Mouse (Mus musculus) intestine, embryonic 14.5 days (tissue): ENCODE results near the gene S100a16. TPM values are rescaled to one million over a fixed set of nuclear protein-coding genes. Genes with fewer than 3 reads are reported as not detected.

Source experiments
- ATAC-seq: fragments of 200-750 bp; cut with Nextera tagmentation; replicated peaks from 2 replicates; pipeline ENCODE4 v1.8.0; 2017; ENCODE audit warnings: low read depth, moderate number of reproducible peaks, moderate TSS enrichment, moderate library complexity; ENCODE audit not compliant: low FRiP score, low TSS enrichment
- DNase-seq: peaks from one replicate; pipeline ENCODE4 v3.0.0-alpha.2; 2018; ENCODE audit warnings: low spot score
- H3K27ac ChIP-seq: fragments of 300-500 bp; sonication (generic); 2 replicates; pipeline ENCODE4 v1.5.1; 2014; ENCODE audit warnings: low read depth, mild to moderate bottlenecking, control low read depth
- H3K27me3 ChIP-seq: fragments of 300-500 bp; sonication (generic); replicated peaks from 2 replicates; pipeline ENCODE4 v1.6.1; 2014; ENCODE audit warnings: low read length, control low read depth; ENCODE audit not compliant: control insufficient read depth, insufficient read depth
- H3K36me3 ChIP-seq: fragments of 300-500 bp; sonication (generic); 2 replicates; pipeline ENCODE4 v1.6.1; 2014; ENCODE audit warnings: low read length, control low read depth; ENCODE audit not compliant: control insufficient read depth, insufficient read depth
- H3K4me1 ChIP-seq: fragments of 300-500 bp; sonication (generic); replicated peaks from 2 replicates; pipeline ENCODE4 v1.6.1; 2014; ENCODE audit warnings: low read length, control low read depth, mixed read lengths; ENCODE audit not compliant: control insufficient read depth, insufficient read depth
- H3K4me2 ChIP-seq: fragments of 300-500 bp; sonication (generic); 2 replicates; pipeline ENCODE4 v1.6.1; 2014; ENCODE audit warnings: low read length
- H3K4me3 ChIP-seq: fragments of 300-500 bp; sonication (generic); 2 replicates; pipeline ENCODE4 v1.5.1; 2014; ENCODE audit warnings: low read depth, low read length, control low read depth, mixed read lengths
- H3K9ac ChIP-seq: fragments of 300-500 bp; sonication (generic); 2 replicates; pipeline ENCODE4 v1.6.1; 2014; ENCODE audit warnings: mild to moderate bottlenecking, low read length
- H3K9me3 ChIP-seq: fragments of 300-500 bp; sonication (generic); 2 replicates; pipeline ENCODE4 v1.6.1; 2016; ENCODE audit warnings: low read length, control low read depth; ENCODE audit not compliant: control insufficient read depth
- whole genome bisulfite sequencing: fragments of 180-500 bp; shearing (Covaris S2); extraction: QIAGEN DNeasy Blood & Tissue Kit; methylation state at CpG from one replicate; pipeline ENCODE4 v1.1.7; 2014; 5-methylcytosine and 5-hydroxymethylcytosine counted together
- polyA plus RNA-seq: library from polyadenylated mRNA; unstranded; fragments of >200 nt; fragmentation: Nextera tagmentation; extraction: Ambion mirVana; gene quantifications from 2 replicates; pipeline ENCODE4 v1.2.1, GENCODE M21; 2014

Gene S100a16
- polyA plus RNA-seq, 1 experiment from 2014 or later, result 121 TPM

GRCm38 (mm10) chr3:90513796-90514590, 23.1 kb upstream of the S100a16 start, which contains the start of the genes S100a1 and S100a13:
Gene S100a1 (minus strand): TSS chr3:90514392.
Gene S100a13 (plus strand): TSS chr3:90514435.
- Histone ChIP-seq H3K4me2 (peak within 1 kb of the TSS; percentile 92), H3K27me3 (no peaks in the 10 kb centered on the region), H3K27ac (no peak within 1 kb of the TSS), H3K9me3 (no peaks in the 10 kb centered on the region), H3K4me3 (peak within 1 kb of the TSS; percentile 37), H3K9ac (peak within 1 kb of the TSS; percentile 46), H3K36me3 (0 out of 2 replicates have a peak, but pooled peaks cover 2% of the 10 kb centered on the region), H3K4me1 (peaks cover 7% of the 10 kb centered on the region; the same call in 1 of the 2 replicates)
- DNase-seq, result peak; percentile 74
- 3% methylated on average over 25 of the region's 25 CpGs for WGBS
- ATAC-seq, result peak; percentile 58

- Histone ChIP-seq H3K27me3 (no peaks in the 10 kb centered on the region), H3K9me3 (no peaks in the 10 kb centered on the region), H3K4me3 (peak overlapping the region; percentile 37), H3K9ac (peak overlapping the region; percentile 46), H3K4me2 (peak overlapping the region; percentile 92), H3K27ac (no peak overlapping the region), H3K36me3 (0 out of 2 replicates have a peak, but pooled peaks cover 2% of the 10 kb centered on the region), H3K4me1 (peaks cover 7% of the 10 kb centered on the region; the same call in 1 of the 2 replicates)
- DNase-seq (peak; percentile 76), ATAC-seq (peak; percentile 73)
- 1% methylated on average over 10 of the region's 10 CpGs for WGBS
Observed at GRCm38 (mm10) chr3:90514691-90515090, 22.4 kb upstream of the S100a16 start.

GRCm38 (mm10) chr3:90515242-90515641, 21.8 kb upstream of the S100a16 start:
- H3K9me3 ChIP-seq, result no peaks in the 10 kb centered on the region
- no peak overlapping the region for H3K27ac ChIP-seq
- 30% methylated on average over 1 of the region's 1 CpGs for WGBS
- 0 out of 2 replicates have a peak, but pooled peaks have one; percentile 20 for ATAC-seq
- H3K4me1 ChIP-seq, result peaks cover 7% of the 10 kb centered on the region; the same call in 1 of the 2 replicates
- DNase-seq, result no peak
- peak overlapping the region; percentile 92 for H3K4me2 ChIP-seq
- no peaks in the 10 kb centered on the region for H3K27me3 ChIP-seq
- 0 out of 2 replicates have a peak, but pooled peaks cover 2% of the 10 kb centered on the region for H3K36me3 ChIP-seq
- H3K9ac ChIP-seq, result peak overlapping the region; percentile 46
- peak overlapping the region; percentile 37 for H3K4me3 ChIP-seq

GRCm38 (mm10) chr3:90515789-90516188, 21.3 kb upstream of the S100a16 start:
- H3K4me2 ChIP-seq, result peak overlapping the region; percentile 92; the same call in 1 of the 2 replicates
- H3K9me3 ChIP-seq, result no peaks in the 10 kb centered on the region
- 0 out of 2 replicates have a peak, but pooled peaks cover 2% of the 10 kb centered on the region for H3K36me3 ChIP-seq
- no peak overlapping the region for H3K27ac ChIP-seq
- ATAC-seq (no peak), DNase-seq (no peak)
- no peak overlapping the region for H3K4me3 ChIP-seq
- WGBS, result 94% methylated on average over 4 of the region's 4 CpGs
- peaks cover 7% of the 10 kb centered on the region; the same call in 1 of the 2 replicates for H3K4me1 ChIP-seq
- H3K27me3 ChIP-seq, result no peaks in the 10 kb centered on the region
- no peak overlapping the region for H3K9ac ChIP-seq

DNA sequence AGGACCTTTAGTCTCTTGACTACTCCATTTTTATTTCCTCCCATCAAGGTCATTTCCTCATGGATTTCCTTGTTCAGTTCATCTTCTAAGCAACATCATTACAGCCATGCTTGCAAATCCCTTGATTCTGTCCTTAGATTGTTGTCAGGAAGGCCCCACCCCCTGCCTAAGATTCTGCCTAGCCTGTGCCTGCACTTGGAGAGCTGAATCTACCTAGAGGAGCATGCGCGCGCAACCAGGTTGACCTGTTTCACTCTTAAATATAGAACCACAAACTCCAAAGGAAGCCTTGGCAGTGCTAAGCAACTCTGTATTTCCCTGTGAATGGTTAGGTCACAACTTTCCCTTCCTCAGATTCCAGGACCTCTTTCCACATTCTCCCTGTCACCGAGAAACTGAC, 19.3 kb upstream of the S100a16 start:
- Histone ChIP-seq H3K4me2 (no peak overlapping the region), H3K9ac (no peak overlapping the region), H3K36me3 (no peaks in the 10 kb centered on the region), H3K9me3 (no peaks in the 10 kb centered on the region), H3K4me3 (no peak overlapping the region), H3K4me1 (peaks cover 7% of the 10 kb centered on the region; the same call in 1 of the 2 replicates), H3K27ac (no peak overlapping the region), H3K27me3 (no peaks in the 10 kb centered on the region)
- 70% methylated on average over 4 of the region's 4 CpGs for WGBS
- ATAC-seq (no peak), DNase-seq (no peak)

DNA sequence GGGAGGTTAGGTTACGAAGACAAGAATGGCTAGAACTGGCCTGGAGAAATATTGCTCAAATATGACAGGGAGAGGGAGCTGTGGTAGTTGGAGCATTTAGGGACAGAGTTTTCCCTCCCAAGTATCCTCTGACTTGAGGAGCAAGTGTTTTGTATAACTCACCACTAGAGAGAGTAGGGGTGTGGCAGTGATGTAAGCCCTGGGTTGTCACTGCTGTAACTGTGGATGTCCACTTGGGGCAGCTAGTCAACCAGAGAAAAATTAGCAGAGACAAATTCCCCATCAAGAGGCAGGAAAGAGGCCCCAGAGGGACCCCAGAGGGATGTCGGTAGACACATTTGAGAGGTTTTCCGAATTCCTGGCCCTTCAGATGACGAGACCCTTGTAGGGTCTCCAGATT, 11.6 kb upstream of the S100a16 start:
- H3K4me3 ChIP-seq, result no peak overlapping the region
- no peaks in the 10 kb centered on the region for H3K27me3 ChIP-seq
- no peak overlapping the region for H3K4me2 ChIP-seq
- no peak overlapping the region for H3K9ac ChIP-seq
- DNase-seq (no peak), ATAC-seq (no peak)
- H3K36me3 ChIP-seq, result no peaks in the 10 kb centered on the region
- no peaks in the 10 kb centered on the region for H3K4me1 ChIP-seq
- H3K9me3 ChIP-seq, result no peaks in the 10 kb centered on the region
- WGBS, result 56% methylated on average over 4 of the region's 4 CpGs
- H3K27ac ChIP-seq, result no peak overlapping the region

DNA sequence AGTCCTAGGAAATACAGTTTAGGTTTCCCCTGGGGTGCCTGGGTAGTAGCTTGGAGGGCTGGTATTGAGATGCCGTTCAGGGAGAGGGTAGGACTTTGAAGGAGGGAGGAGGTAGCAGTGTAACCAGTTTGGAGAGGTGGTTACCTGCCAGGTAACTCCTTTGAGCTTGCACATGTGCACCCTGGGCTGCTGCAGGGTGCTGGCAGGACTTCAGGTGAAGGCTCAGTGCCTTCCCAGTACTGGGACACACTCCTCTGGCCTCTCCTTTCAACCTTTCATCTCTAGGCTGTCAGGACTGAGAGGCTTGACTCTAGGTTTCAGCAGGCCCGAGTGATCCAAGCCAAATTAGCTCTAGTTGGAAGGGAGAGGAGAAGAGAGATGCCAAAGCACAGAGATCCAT, 11.0 kb upstream of the S100a16 start:
- no peak overlapping the region for H3K4me3 ChIP-seq
- H3K9me3 ChIP-seq, result no peaks in the 10 kb centered on the region
- H3K4me1 ChIP-seq, result no peaks in the 10 kb centered on the region
- 80% methylated on average over 2 of the region's 2 CpGs for WGBS
- no peak overlapping the region for H3K27ac ChIP-seq
- no peak for DNase-seq
- H3K4me2 ChIP-seq, result no peak overlapping the region
- ATAC-seq, result peak; percentile 20; the same call in 1 of the 2 replicates
- no peaks in the 10 kb centered on the region for H3K27me3 ChIP-seq
- no peaks in the 10 kb centered on the region for H3K36me3 ChIP-seq
- H3K9ac ChIP-seq, result no peak overlapping the region

- H3K4me1 ChIP-seq, result no peaks in the 10 kb centered on the region
- H3K9ac ChIP-seq, result no peak within 1 kb of the TSS
- H3K4me3 ChIP-seq, result no peak within 1 kb of the TSS
- H3K27me3 ChIP-seq, result no peaks in the 10 kb centered on the region
- no peaks in the 10 kb centered on the region for H3K9me3 ChIP-seq
- 59% methylated on average over 5 of the region's 5 CpGs for WGBS
- DNase-seq (no peak), ATAC-seq (peak; percentile 87)
- H3K36me3 ChIP-seq, result no peaks in the 10 kb centered on the region
- H3K4me2 ChIP-seq, result no peak within 1 kb of the TSS
- H3K27ac ChIP-seq, result no peak within 1 kb of the TSS
Observed at GRCm38 (mm10) chr3:90526580-90526979, 10.5 kb upstream of the S100a16 start, which contains the start of gene S100a14. Gene S100a14 (plus strand): TSS chr3:90526856.
